Mouse (Mus musculus) limb, embryonic 13.5 days (tissue): ENCODE data around the gene Ube4b. TPM values are rescaled to one million over a fixed set of nuclear protein-coding genes. Genes with fewer than 3 reads are reported as not detected.

Experiments
- ATAC-seq: fragments of 200-750 bp; cut with Nextera tagmentation; 2 replicates; pipeline ENCODE4 v1.8.0; 2017; ENCODE audit warnings: low read depth, moderate number of reproducible peaks, moderate TSS enrichment; ENCODE audit not compliant: low FRiP score
- H3K27ac ChIP-seq: fragments of 300-500 bp; sonication (generic); 2 replicates; pipeline ENCODE4 v1.5.1; 2015; ENCODE audit warnings: inconsistent platforms, mild to moderate bottlenecking, moderate library complexity
- H3K27me3 ChIP-seq: fragments of 300-500 bp; sonication (generic); 2 replicates; pipeline ENCODE4 v1.6.1; 2015; ENCODE audit warnings: mild to moderate bottlenecking, inconsistent platforms
- H3K36me3 ChIP-seq: fragments of 300-500 bp; sonication (generic); 2 replicates; pipeline ENCODE4 v1.6.1; 2015; ENCODE audit warnings: inconsistent platforms, mild to moderate bottlenecking, moderate library complexity
- H3K4me1 ChIP-seq: fragments of 300-500 bp; sonication (generic); 2 replicates; pipeline ENCODE4 v1.6.1; 2015; ENCODE audit warnings: inconsistent platforms
- H3K4me2 ChIP-seq: fragments of 300-500 bp; sonication (generic); replicated peaks from 2 replicates; pipeline ENCODE4 v1.6.1; 2015; ENCODE audit warnings: inconsistent platforms, mild to moderate bottlenecking, moderate library complexity
- H3K4me3 ChIP-seq: fragments of 300-500 bp; sonication (generic); 2 replicates; pipeline ENCODE4 v1.5.1; 2015; ENCODE audit warnings: moderate library complexity, mild to moderate bottlenecking, inconsistent platforms
- H3K9ac ChIP-seq: fragments of 300-500 bp; sonication (generic); 2 replicates; pipeline ENCODE4 v1.6.1; 2015; ENCODE audit warnings: mild to moderate bottlenecking, inconsistent platforms
- H3K9me3 ChIP-seq: fragments of 300-500 bp; sonication (generic); 2 replicates; pipeline ENCODE4 v1.6.1; 2016; ENCODE audit warnings: inconsistent platforms
- WGBS: fragments of 180-500 bp; shearing (Covaris S2); methylation state at CpG from one replicate; pipeline ENCODE4 v1.1.7; 2015; 5-methylcytosine and 5-hydroxymethylcytosine counted together
- polyA plus RNA-seq: library from polyadenylated mRNA; unstranded; fragments of >200 nt; fragmentation: Nextera tagmentation; extraction: Ambion mirVana; gene quantifications from 2 replicates; pipeline ENCODE4 v1.2.1, GENCODE M21; 2015

Gene Ube4b
- polyA plus RNA-seq, 1 experiment from 2014 or later, result 53.9 TPM

- Histone ChIP-seq H3K27ac (peak overlapping the region; percentile 98), H3K9ac (peak overlapping the region; percentile 92), H3K4me1 (peaks cover 14% of the 10 kb centered on the region), H3K9me3 (no peaks in the 10 kb centered on the region), H3K4me3 (peak overlapping the region; percentile 83), H3K4me2 (peak overlapping the region; percentile 74), H3K36me3 (no peaks in the 10 kb centered on the region), H3K27me3 (no peaks in the 10 kb centered on the region)
- peak; percentile 76 for ATAC-seq
- WGBS, result under 1% methylated on average over 35 of the region's 35 CpGs
These were observed 702 bp downstream of the Ube4b start for GRCm38 (mm10) chr4:149425801-149426292.

GRCm38 (mm10) chr4:149424755-149425154 is 1.8 kb downstream of the Ube4b start:
- Histone ChIP-seq H3K4me2 (peak overlapping the region; percentile 74), H3K27me3 (no peaks in the 10 kb centered on the region), H3K9me3 (no peaks in the 10 kb centered on the region), H3K27ac (peak overlapping the region; percentile 98; the same call in 1 of the 2 replicates), H3K9ac (peak overlapping the region; percentile 92), H3K4me3 (peak overlapping the region; percentile 83), H3K36me3 (no peaks in the 10 kb centered on the region), H3K4me1 (peaks cover 14% of the 10 kb centered on the region)
- under 1% methylated on average over 9 of the region's 9 CpGs for WGBS
- no peak for ATAC-seq

GRCm38 (mm10) chr4:149417854-149418365 is 8.6 kb downstream of the Ube4b start:
- Histone ChIP-seq H3K4me3 (no peak overlapping the region), H3K27me3 (no peaks in the 10 kb centered on the region), H3K9ac (no peak overlapping the region), H3K36me3 (no peaks in the 10 kb centered on the region; the same call in 1 of the 2 replicates), H3K4me1 (peaks cover 55% of the 10 kb centered on the region), H3K9me3 (no peaks in the 10 kb centered on the region), H3K27ac (no peak overlapping the region), H3K4me2 (no peak overlapping the region)
- 49% methylated on average over 5 of the region's 5 CpGs for WGBS
- no peak for ATAC-seq

GRCm38 (mm10) chr4:149416986-149417385 is 9.6 kb downstream of the Ube4b start:
- Histone ChIP-seq H3K4me1 (peaks cover 52% of the 10 kb centered on the region), H3K9ac (no peak overlapping the region), H3K27ac (no peak overlapping the region), H3K4me2 (no peak overlapping the region), H3K9me3 (no peaks in the 10 kb centered on the region), H3K36me3 (peaks cover 4% of the 10 kb centered on the region; the same call in 1 of the 2 replicates), H3K27me3 (no peaks in the 10 kb centered on the region), H3K4me3 (no peak overlapping the region)
- no peak for ATAC-seq
- 77% methylated on average over 2 of the region's 2 CpGs for WGBS

GRCm38 (mm10) chr4:149416417-149416816 is 10.1 kb downstream of the Ube4b start:
- H3K4me1 ChIP-seq, result peaks cover 48% of the 10 kb centered on the region
- peak overlapping the region; percentile 40 for H3K4me2 ChIP-seq
- peak overlapping the region; percentile 48; the same call in 1 of the 2 replicates for H3K27ac ChIP-seq
- H3K27me3 ChIP-seq, result no peaks in the 10 kb centered on the region
- no peaks in the 10 kb centered on the region for H3K9me3 ChIP-seq
- H3K36me3 ChIP-seq, result peaks cover 5% of the 10 kb centered on the region; the same call in 1 of the 2 replicates
- H3K9ac ChIP-seq, result no peak overlapping the region
- WGBS, result 58% methylated on average over 10 of the region's 10 CpGs
- no peak overlapping the region for H3K4me3 ChIP-seq
- ATAC-seq, result no peak

- Histone ChIP-seq H3K4me3 (no peak overlapping the region), H3K4me2 (peak overlapping the region; percentile 40), H3K4me1 (peaks cover 48% of the 10 kb centered on the region), H3K9ac (peak overlapping the region; percentile 27), H3K27ac (peak overlapping the region; percentile 48; the same call in 1 of the 2 replicates), H3K27me3 (no peaks in the 10 kb centered on the region), H3K9me3 (no peaks in the 10 kb centered on the region), H3K36me3 (peaks cover 7% of the 10 kb centered on the region)
- ATAC-seq, result peak; percentile 58; the same call in 1 of the 2 replicates
- WGBS, result 11% methylated on average over 13 of the region's 13 CpGs
These were observed 10.8 kb downstream of the Ube4b start for GRCm38 (mm10) chr4:149415651-149416169.

- no peak overlapping the region for H3K4me3 ChIP-seq
- H3K4me2 ChIP-seq, result no peak overlapping the region
- no peak overlapping the region for H3K27ac ChIP-seq
- WGBS, result 95% methylated on average over 3 of the region's 3 CpGs
- no peak overlapping the region for H3K9ac ChIP-seq
- H3K27me3 ChIP-seq, result no peaks in the 10 kb centered on the region
- peaks cover 44% of the 10 kb centered on the region for H3K4me1 ChIP-seq
- H3K9me3 ChIP-seq, result no peaks in the 10 kb centered on the region
- H3K36me3 ChIP-seq, result peaks cover 15% of the 10 kb centered on the region
- no peak for ATAC-seq
These were observed 12.3 kb downstream of the Ube4b start for GRCm38 (mm10) chr4:149414259-149414658.

GRCm38 (mm10) chr4:149409759-149410158 is 16.8 kb downstream of the Ube4b start:
- Histone ChIP-seq H3K4me3 (no peak overlapping the region), H3K4me1 (peaks cover 24% of the 10 kb centered on the region), H3K4me2 (no peak overlapping the region), H3K27ac (no peak overlapping the region), H3K27me3 (no peaks in the 10 kb centered on the region), H3K36me3 (peaks cover 25% of the 10 kb centered on the region), H3K9me3 (no peaks in the 10 kb centered on the region), H3K9ac (no peak overlapping the region)
- 88% methylated on average over 4 of the region's 4 CpGs for WGBS
- ATAC-seq, result no peak

- Histone ChIP-seq H3K4me2 (no peak overlapping the region), H3K4me1 (peaks cover 38% of the 10 kb centered on the region), H3K4me3 (no peak overlapping the region), H3K9me3 (no peaks in the 10 kb centered on the region), H3K36me3 (peaks cover 25% of the 10 kb centered on the region), H3K9ac (no peak overlapping the region), H3K27ac (no peak overlapping the region), H3K27me3 (no peaks in the 10 kb centered on the region)
- no peak for ATAC-seq
- 92% methylated on average over 6 of the region's 6 CpGs for WGBS
These were observed 18.2 kb downstream of the Ube4b start for GRCm38 (mm10) chr4:149408331-149408730.

- H3K36me3 ChIP-seq, result peaks cover 25% of the 10 kb centered on the region
These were observed 19.1 kb downstream of the Ube4b start for GRCm38 (mm10) chr4:149407461-149407860.

GRCm38 (mm10) chr4:149405713-149406443 is 20.7 kb downstream of the Ube4b start:
- H3K27ac ChIP-seq, result no peak overlapping the region

More at GRCm38 (mm10) chr4:149407461-149407860, 19.1 kb downstream of the Ube4b start:
- H3K9ac ChIP-seq, result no peak overlapping the region
- 82% methylated on average over 5 of the region's 5 CpGs for WGBS
- H3K4me2 ChIP-seq, result no peak overlapping the region
- no peak for ATAC-seq
- H3K9me3 ChIP-seq, result no peaks in the 10 kb centered on the region
- H3K4me3 ChIP-seq, result no peak overlapping the region
- H3K27ac ChIP-seq, result no peak overlapping the region
- peaks cover 46% of the 10 kb centered on the region for H3K4me1 ChIP-seq
- H3K27me3 ChIP-seq, result no peaks in the 10 kb centered on the region

More at GRCm38 (mm10) chr4:149405713-149406443, 20.7 kb downstream of the Ube4b start:
- no peaks in the 10 kb centered on the region for H3K9me3 ChIP-seq
- H3K4me2 ChIP-seq, result no peak overlapping the region
- peaks cover 19% of the 10 kb centered on the region for H3K36me3 ChIP-seq
- H3K9ac ChIP-seq, result no peak overlapping the region
- peaks cover 46% of the 10 kb centered on the region for H3K4me1 ChIP-seq
- no peaks in the 10 kb centered on the region for H3K27me3 ChIP-seq
- no peak overlapping the region for H3K4me3 ChIP-seq
- ATAC-seq, result no peak
- WGBS, result 69% methylated on average over 16 of the region's 16 CpGs
